Mouse (Mus musculus): ENCODE results near the gene Spata16. TPM values are rescaled to one million over a fixed set of nuclear protein-coding genes. Genes with fewer than 3 reads are reported as not detected.

The Spata16 gene
- polyA plus RNA-seq, 1 experiment: not detected

DNA sequence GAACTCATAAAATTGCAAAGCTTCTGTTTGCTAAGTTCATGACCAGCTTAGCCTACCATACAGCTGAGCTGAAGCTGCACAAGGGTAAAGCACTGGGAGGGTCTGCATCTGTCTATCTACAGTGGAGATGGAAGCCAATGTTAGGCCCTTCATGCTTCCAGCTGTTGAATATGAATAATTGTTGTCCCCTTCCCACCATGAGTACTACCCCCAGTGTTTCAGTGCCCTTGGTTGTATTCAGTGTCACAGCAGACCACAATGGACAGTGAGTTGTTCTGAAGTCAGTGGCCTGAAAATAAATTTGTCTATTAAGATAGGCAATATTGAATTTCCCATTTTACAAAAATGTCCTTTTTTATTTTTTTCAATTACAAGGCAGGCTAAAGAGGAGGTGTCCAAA lies 212.8 kb downstream of the Spata16 start:
- TF ChIP-seq POLR2A (IDR thresholded peaks at IDR 0.05; ENCODE audit: insufficient read depth, low read depth, low read length) (no peak), CTCF (IDR thresholded peaks at IDR 0.05; ENCODE audit: insufficient read depth, low read depth, low read length) (no peak)
- H3K4me1 ChIP-seq (ENCODE audit: control insufficient read depth, insufficient read depth, low read length): peaks cover 3% of the 10 kb centered on the region; the same call in 1 of the 2 replicates
- H3K4me3 ChIP-seq (ENCODE audit: insufficient read depth, low read depth, low read length): no peak overlapping the region
- H3K27ac ChIP-seq (ENCODE audit: insufficient read depth, low read depth, low read length): no peak overlapping the region

DNA sequence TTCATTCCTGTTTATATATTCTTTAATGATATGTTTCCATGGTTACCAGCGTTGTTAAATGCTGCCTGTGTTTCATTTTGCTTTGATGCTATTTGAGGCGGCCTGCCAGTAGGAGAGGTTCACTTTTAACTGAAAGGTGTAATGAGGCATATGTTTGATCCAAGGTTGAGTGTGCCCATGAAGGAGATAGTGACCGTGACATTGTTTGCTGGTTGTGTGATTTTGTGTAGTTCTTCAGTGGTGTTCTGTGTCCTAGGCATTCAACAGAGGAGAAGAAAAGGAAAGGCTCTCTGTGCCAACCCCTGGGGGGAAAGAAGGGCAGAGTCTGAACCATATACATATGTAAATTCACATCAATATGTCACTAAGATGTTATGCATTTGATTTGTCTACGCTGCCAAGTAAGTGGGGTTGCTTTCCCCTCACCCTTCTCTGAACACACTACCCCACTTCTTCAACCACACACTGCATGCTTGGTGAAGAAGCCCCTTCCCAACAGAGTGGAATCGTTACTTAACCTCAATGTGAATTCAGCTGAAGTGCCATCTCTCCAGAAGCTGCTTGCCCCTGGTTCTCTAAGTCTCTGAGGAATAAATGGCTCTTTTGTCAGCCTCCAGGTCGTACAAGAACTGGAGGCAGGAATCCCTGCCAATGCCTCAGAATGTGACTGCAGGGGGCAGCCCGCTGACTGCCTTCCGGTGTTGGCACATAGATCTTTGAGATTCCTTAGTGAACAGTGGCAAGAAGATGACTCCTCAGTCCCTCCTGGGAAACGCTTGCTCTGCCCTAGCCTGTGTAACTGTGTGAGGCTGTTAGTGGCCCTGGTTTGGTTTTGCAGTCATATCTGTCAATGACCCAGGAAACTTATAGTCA lies 213.5 kb downstream of the Spata16 start:
- peaks cover 3% of the 10 kb centered on the region; the same call in 1 of the 2 replicates for H3K4me1 ChIP-seq (ENCODE audit: control insufficient read depth, insufficient read depth, low read length)
- no peak overlapping the region for H3K4me3 ChIP-seq (ENCODE audit: insufficient read depth, low read depth, low read length)
- H3K27ac ChIP-seq (ENCODE audit: insufficient read depth, low read depth, low read length): no peak overlapping the region
- no peak for TF ChIP-seq POLR2A (IDR thresholded peaks at IDR 0.05; ENCODE audit: insufficient read depth, low read depth, low read length)
- no peak for TF ChIP-seq CTCF (IDR thresholded peaks at IDR 0.05; ENCODE audit: insufficient read depth, low read depth, low read length)
- 46% methylated on average over 9 of the region's 9 CpGs for WGBS

DNA sequence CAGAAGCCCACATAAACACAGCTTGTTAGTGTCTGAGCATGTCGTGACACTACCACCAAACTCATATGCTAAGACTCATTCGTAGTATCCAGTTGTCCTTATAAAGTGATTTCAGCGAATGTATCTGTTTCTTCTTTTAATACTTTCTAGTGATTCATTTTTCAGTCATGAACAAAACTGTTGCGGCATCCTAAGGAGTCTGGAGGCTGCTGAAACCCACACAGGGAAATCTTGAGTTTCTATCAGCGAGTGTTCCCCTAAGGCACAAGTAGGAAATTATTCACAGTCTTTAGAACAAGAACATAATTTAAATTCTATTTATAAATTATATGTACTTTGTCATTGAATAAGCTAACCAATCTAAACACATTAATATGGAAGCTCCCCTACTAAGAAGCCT lies 216.1 kb downstream of the Spata16 start:
- no peak for TF ChIP-seq CTCF (IDR thresholded peaks at IDR 0.05; ENCODE audit: insufficient read depth, low read depth, low read length)
- TF ChIP-seq POLR2A (IDR thresholded peaks at IDR 0.05; ENCODE audit: insufficient read depth, low read depth, low read length): no peak
- H3K27ac ChIP-seq (ENCODE audit: insufficient read depth, low read depth, low read length): no peak overlapping the region
- peaks cover 3% of the 10 kb centered on the region; the same call in 1 of the 2 replicates for H3K4me1 ChIP-seq (ENCODE audit: control insufficient read depth, insufficient read depth, low read length)
- no peak overlapping the region for H3K4me3 ChIP-seq (ENCODE audit: insufficient read depth, low read depth, low read length)
- 71% methylated on average over 5 of the region's 5 CpGs for WGBS

DNA sequence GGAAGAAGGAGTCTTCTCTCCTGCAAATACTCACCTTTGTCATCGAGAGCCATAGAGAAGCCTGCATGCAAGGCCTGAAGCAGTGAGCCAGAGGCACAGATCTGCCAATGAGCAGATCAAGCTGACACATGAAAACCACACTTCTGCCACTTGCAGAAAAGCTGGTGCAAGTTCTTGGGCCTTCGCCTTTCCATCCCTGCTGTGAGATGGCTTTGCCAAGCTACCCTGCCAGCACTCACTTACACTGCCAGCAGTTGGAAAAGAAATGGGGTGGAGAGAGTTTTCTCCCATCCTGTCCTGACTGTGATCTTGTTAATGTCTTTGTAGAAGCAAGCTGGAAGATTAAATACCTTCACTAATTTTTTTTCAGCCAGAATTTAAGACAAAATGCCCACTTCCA lies 237.3 kb downstream of the Spata16 start:
- Histone ChIP-seq H3K4me3 (ENCODE audit: insufficient read depth, low read depth, low read length) (no peak overlapping the region), H3K4me1 (ENCODE audit: control insufficient read depth, insufficient read depth, low read length) (no peaks in the 10 kb centered on the region), H3K27ac (ENCODE audit: insufficient read depth, low read depth, low read length) (no peak overlapping the region)
- WGBS: 52% methylated on average over 2 of the region's 2 CpGs
- TF ChIP-seq CTCF (IDR thresholded peaks at IDR 0.05; ENCODE audit: insufficient read depth, low read depth, low read length) (no peak), POLR2A (IDR thresholded peaks at IDR 0.05; ENCODE audit: insufficient read depth, low read depth, low read length) (no peak)

DNA sequence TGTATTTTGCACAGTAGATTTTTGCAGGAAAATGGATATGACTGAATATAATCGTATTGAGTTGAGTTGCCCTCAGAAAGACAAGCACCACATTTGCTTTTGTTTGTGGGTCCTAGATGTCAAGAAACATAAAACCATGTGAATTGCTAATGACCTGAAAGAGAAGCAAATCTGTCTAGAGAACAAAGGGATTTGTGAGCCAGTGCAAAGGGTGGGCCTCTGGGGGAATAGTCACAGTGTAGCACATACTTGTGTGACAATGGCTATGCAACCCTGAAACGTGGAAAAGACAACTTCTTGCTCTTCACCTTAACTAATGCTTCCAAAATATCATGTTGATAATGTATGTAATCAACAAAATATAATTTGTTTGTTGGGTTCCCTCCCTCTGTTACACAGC lies 239.9 kb downstream of the Spata16 start:
- Histone ChIP-seq H3K4me1 (ENCODE audit: control insufficient read depth, insufficient read depth, low read length) (no peaks in the 10 kb centered on the region), H3K27ac (ENCODE audit: insufficient read depth, low read depth, low read length) (no peak overlapping the region), H3K4me3 (ENCODE audit: insufficient read depth, low read depth, low read length) (no peak overlapping the region)
- WGBS: 80% methylated on average over 2 of the region's 2 CpGs
- TF ChIP-seq POLR2A (IDR thresholded peaks at IDR 0.05; ENCODE audit: insufficient read depth, low read depth, low read length): no peak

DNA sequence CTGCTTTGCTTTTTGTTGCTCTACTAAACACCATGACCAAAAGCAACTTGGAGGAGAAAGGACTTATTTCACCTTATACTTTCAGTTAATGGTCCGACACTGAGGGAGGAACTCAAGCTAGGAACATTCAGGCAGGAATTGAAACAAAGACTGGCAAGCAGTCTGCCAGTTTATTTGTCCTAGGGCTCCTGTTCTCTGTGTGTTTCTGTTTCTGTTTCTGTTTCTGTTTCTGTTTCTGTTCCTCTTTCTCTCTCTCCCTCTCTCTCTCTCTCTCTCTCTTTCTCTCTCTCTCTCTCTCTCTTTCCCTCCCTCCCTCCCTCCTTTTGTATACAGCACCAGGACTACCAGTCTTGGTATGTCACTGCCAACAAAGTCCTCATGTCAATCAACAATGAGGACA lies 279.2 kb downstream of the Spata16 start:
- no peaks in the 10 kb centered on the region for H3K4me1 ChIP-seq (ENCODE audit: control insufficient read depth, insufficient read depth, low read length)
- 68% methylated on average over 1 of the region's 1 CpGs for WGBS
- H3K4me3 ChIP-seq (ENCODE audit: insufficient read depth, low read depth, low read length): no peak overlapping the region
- H3K27ac ChIP-seq (ENCODE audit: insufficient read depth, low read depth, low read length): no peak overlapping the region
- TF ChIP-seq POLR2A (IDR thresholded peaks at IDR 0.05; ENCODE audit: insufficient read depth, low read depth, low read length) (no peak), CTCF (IDR thresholded peaks at IDR 0.05; ENCODE audit: insufficient read depth, low read depth, low read length) (no peak)

DNA sequence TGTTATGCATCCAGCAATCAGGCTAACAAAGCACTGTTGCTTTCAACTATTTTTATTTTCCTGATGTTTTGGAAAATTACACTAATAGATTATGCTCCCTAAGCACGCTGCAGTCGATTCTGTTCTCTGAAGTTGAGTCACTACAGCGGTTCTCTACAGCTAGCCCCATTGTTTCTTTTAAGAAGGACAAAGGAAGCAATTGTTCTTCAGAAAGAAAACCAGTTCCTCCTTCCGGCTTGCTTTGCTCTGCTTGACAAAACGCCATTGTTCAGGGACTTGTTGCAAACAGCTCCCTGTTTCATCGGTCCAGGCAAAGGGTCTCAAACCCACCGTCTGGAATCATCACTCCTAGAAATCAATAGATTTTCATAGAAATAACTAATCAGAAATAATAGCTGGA lies 283.6 kb downstream of the Spata16 start:
- H3K27ac ChIP-seq (ENCODE audit: insufficient read depth, low read depth, low read length): no peak overlapping the region
- 21% methylated on average over 7 of the region's 7 CpGs for WGBS
- H3K4me3 ChIP-seq (ENCODE audit: insufficient read depth, low read depth, low read length): no peak overlapping the region
- no peak for TF ChIP-seq POLR2A (IDR thresholded peaks at IDR 0.05; ENCODE audit: insufficient read depth, low read depth, low read length)
- TF ChIP-seq CTCF (IDR thresholded peaks at IDR 0.05; ENCODE audit: insufficient read depth, low read depth, low read length): no peak
- H3K4me1 ChIP-seq (ENCODE audit: control insufficient read depth, insufficient read depth, low read length): no peaks in the 10 kb centered on the region

DNA sequence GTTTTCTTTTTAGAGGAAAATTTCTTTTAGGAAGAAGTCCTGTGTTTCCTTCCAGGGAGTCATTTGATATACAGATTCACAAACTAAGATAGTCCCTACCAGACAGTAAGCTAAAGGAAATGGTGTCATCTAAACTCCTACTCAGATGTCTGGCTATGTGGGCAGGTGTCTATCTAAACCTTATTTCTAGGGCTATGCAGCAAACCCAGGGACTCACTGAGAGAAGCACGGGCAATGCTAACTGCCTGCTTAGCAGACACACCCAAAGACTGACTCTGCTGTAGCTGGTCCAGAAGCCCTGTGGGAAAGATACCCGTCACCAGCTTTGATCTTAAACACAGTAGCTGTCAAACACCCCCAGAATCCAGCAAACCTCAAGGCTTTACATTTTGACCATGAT lies 284.2 kb downstream of the Spata16 start:
- WGBS: 94% methylated on average over 2 of the region's 2 CpGs
- no peaks in the 10 kb centered on the region for H3K4me1 ChIP-seq (ENCODE audit: control insufficient read depth, insufficient read depth, low read length)
- H3K4me3 ChIP-seq (ENCODE audit: insufficient read depth, low read depth, low read length): no peak overlapping the region
- no peak overlapping the region for H3K27ac ChIP-seq (ENCODE audit: insufficient read depth, low read depth, low read length)
- TF ChIP-seq POLR2A (IDR thresholded peaks at IDR 0.05; ENCODE audit: insufficient read depth, low read depth, low read length) (no peak), CTCF (IDR thresholded peaks at IDR 0.05; ENCODE audit: insufficient read depth, low read depth, low read length) (no peak)

DNA sequence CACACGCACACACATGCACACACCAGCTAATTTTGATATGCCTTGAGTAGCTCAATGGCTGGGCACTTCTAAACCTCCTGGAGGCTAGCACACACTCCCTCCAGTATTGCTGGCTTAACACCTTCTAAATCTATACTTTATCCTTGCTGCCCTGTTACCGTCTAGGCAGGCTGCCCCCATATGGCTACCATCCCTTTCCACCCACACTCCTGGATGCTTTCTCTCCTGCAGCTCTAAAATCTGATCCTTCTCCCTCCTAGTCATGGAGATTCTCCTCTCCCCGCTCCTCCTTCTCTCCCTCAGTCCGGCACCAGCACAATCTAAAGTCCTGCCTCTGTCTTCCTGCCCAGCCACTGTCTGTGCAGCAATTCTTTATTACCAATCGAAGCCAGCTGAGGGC lies 286.0 kb downstream of the Spata16 start:
- H3K27ac ChIP-seq (ENCODE audit: insufficient read depth, low read depth, low read length): no peak overlapping the region
- H3K4me1 ChIP-seq (ENCODE audit: control insufficient read depth, insufficient read depth, low read length): no peaks in the 10 kb centered on the region
- WGBS: 85% methylated on average over 5 of the region's 5 CpGs
- no peak for TF ChIP-seq CTCF (IDR thresholded peaks at IDR 0.05; ENCODE audit: insufficient read depth, low read depth, low read length)
- no peak for TF ChIP-seq POLR2A (IDR thresholded peaks at IDR 0.05; ENCODE audit: insufficient read depth, low read depth, low read length)
- H3K4me3 ChIP-seq (ENCODE audit: insufficient read depth, low read depth, low read length): no peak overlapping the region
